ENCODE assay signal across 23 mouse cellular contexts in the genomic region with DNA sequence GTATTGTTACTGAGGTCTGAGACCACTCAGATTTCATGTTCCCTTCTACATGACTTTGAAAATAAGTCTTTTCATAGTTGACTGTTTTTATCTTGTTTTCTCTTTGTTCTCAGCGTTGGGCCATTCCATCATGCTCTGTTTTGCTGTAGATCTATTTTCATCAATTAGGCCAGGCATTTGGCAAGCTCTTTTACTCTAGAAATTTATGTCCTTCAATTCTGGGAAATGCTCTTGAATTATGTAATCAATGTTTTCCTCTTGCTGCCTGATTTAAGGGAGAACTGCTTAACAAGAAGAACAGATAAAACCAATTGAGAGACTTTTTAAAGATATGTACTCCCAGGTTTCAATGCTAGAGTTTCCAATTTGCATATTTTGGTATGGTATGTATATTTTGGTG. TPM values are rescaled to one million over a fixed set of nuclear protein-coding genes. Genes with fewer than 3 reads are reported as not detected.
DNase-seq lines count a peak whose midpoint lies in the region; ATAC-seq and TF ChIP-seq lines count a peak whose summit lies in the region.
"Had no signal": no experiment of that assay in that cellular context is flagged by ENCODE, and none has a peak within 500 bp of the region (broad histone marks: within the 10 kb centered on the region; RNA-seq: fewer than 3 reads in every experiment).

No protein-coding gene starts in this region.

- no peaks in the 10 kb centered on the region for H3K79me2 ChIP-seq in liver, adult 2 months (ENCODE audit: control insufficient read depth, insufficient read depth, low read length)

- no peaks in the 10 kb centered on the region for H3K27me3 ChIP-seq in liver, adult 2 months (ENCODE audit: control insufficient read depth, insufficient read depth, low read length)
- no peaks in the 10 kb centered on the region for H3K27me3 ChIP-seq in midbrain, postnatal 0 days (ENCODE audit: insufficient read depth, low read length)
- H3K27me3 ChIP-seq: CH12.LX; embryonic facial prominence, embryonic 12.5 days; forebrain, embryonic 12.5 days had no signal

- H3K4me3 ChIP-seq in liver, adult 2 months (ENCODE audit: insufficient read depth, low read depth, low read length) = no peak overlapping the region
- no peak overlapping the region for H3K4me3 ChIP-seq in midbrain, postnatal 0 days (ENCODE audit: low read depth, low read length)
- H3K4me3 ChIP-seq: embryonic facial prominence, embryonic 10.5 days; embryonic facial prominence, embryonic 12.5 days; forebrain, embryonic 10.5 days; forebrain, embryonic 12.5 days had no signal

- TF ChIP-seq POLR2A in liver, adult 2 months (IDR thresholded peaks at IDR 0.05; ENCODE audit: extremely low read depth, insufficient read depth, low read length) = no peak

- H3K9me3 ChIP-seq in midbrain, postnatal 0 days (ENCODE audit: low read length) = no peaks in the 10 kb centered on the region

- H3K4me1 ChIP-seq in liver, adult 2 months (ENCODE audit: control insufficient read depth, insufficient read depth, low read length) = no peaks in the 10 kb centered on the region
- H3K4me1 ChIP-seq in midbrain, postnatal 0 days (ENCODE audit: insufficient read depth, low read length) = no peaks in the 10 kb centered on the region
- H3K4me1 ChIP-seq: embryonic facial prominence, embryonic 10.5 days; embryonic facial prominence, embryonic 12.5 days; forebrain, embryonic 10.5 days; forebrain, embryonic 12.5 days had no signal

- whole genome bisulfite sequencing in liver, adult 2 months = 16% methylated on average over 1 of the region's 1 CpGs
- 83% methylated on average over 1 of the region's 1 CpGs for WGBS in midbrain, postnatal 0 days

- H3K4me2 ChIP-seq in midbrain, postnatal 0 days (ENCODE audit: low read depth, low read length, poor library complexity, severe bottlenecking) = no peak overlapping the region
- H3K4me2 ChIP-seq: embryonic facial prominence, embryonic 12.5 days; forebrain, embryonic 12.5 days had no signal

- no peak overlapping the region for H3K9ac ChIP-seq in liver, adult 2 months (ENCODE audit: low read depth, low read length)
- H3K9ac ChIP-seq in midbrain, postnatal 0 days (replicated peaks; ENCODE audit: low read length, poor library complexity, severe bottlenecking) = no peak overlapping the region
- H3K9ac ChIP-seq: embryonic facial prominence, embryonic 12.5 days; forebrain, embryonic 12.5 days had no signal

- no peak for ATAC-seq in midbrain, postnatal 0 days (ENCODE audit: low FRiP score)
- ATAC-seq: CD4-positive, CD25-positive, alpha-beta regulatory T cell, adult 4 months; forebrain, embryonic 14.5 days; forebrain, embryonic 16.5 days had no signal

- peak; percentile 61 for DNase-seq in liver, adult 2 months (ENCODE audit: extremely low read depth, low read depth, low spot score)
- DNase-seq in liver = no peak
- DNase-seq in Muller cell, postnatal 12 days (ENCODE audit: inconsistent ontology term) = peak; percentile 60
- DNase-seq in brain, adult 2 months (ENCODE audit: low read depth, low spot score) = peak; percentile 21
- no peak for DNase-seq in midbrain, postnatal 0 days (ENCODE audit: low spot score)
- DNase-seq: adrenal gland, adult 8-10 months; adrenal gland, postnatal 14 days; adrenal gland, postnatal 36 days; B cell, adult 2 months; cerebellum, adult 11 months; cerebellum, adult 2 months; cerebellum, adult 9-10 months; cerebellum, postnatal 10 days; cerebellum, postnatal 25 days had no signal

- no peak for TF ChIP-seq CTCF in liver, adult 2 months (IDR thresholded peaks at IDR 0.05; ENCODE audit: low read depth, low read length)
- TF ChIP-seq CTCF in midbrain, postnatal 0 days (IDR thresholded peaks at IDR 0.05) = no peak

- H3K27ac ChIP-seq in liver, adult 2 months (replicated peaks; ENCODE audit: insufficient read depth, low read depth, low read length) = no peak overlapping the region
- no peak overlapping the region for H3K27ac ChIP-seq in midbrain, postnatal 0 days (ENCODE audit: low read depth, low read length)
- H3K27ac ChIP-seq: embryonic facial prominence, embryonic 10.5 days; embryonic facial prominence, embryonic 12.5 days; forebrain, embryonic 10.5 days; forebrain, embryonic 12.5 days had no signal

- H3K36me3 ChIP-seq in liver, adult 2 months (ENCODE audit: control insufficient read depth, insufficient read depth, low read length) = no peaks in the 10 kb centered on the region
- H3K36me3 ChIP-seq in midbrain, postnatal 0 days (ENCODE audit: insufficient read depth, low read length) = no peaks in the 10 kb centered on the region
- H3K36me3 ChIP-seq: embryonic facial prominence, embryonic 10.5 days; embryonic facial prominence, embryonic 12.5 days; forebrain, embryonic 10.5 days; forebrain, embryonic 12.5 days; G1E had no signal

RNA-seq across cellular contexts. Expression of a gene that starts 55.1 kb away (rescaled TPM):
- total RNA-seq in liver, adult 2 months (2014; rRNA removed) = 18.3 and 21.2 TPM in 2 replicates
- polyA plus RNA-seq in liver, adult 2 months (2012; rRNA removed) = 19.9 and 24.5 TPM in 2 replicates
- total RNA-seq in midbrain, postnatal 0 days (2014; rRNA removed) = 28.4 and 32.0 TPM in 2 replicates
- 24.5 and 27.9 TPM in 2 replicates for polyA plus RNA-seq in midbrain, postnatal 0 days (2015; fragmentation: Nextera tagmentation; extraction: Ambion mirVana)

Comparison
In these comparisons a context has a peak if more than half of its experiments do, and no peak if none do; other contexts are left out.
1. DNase-seq: peak in liver, adult 2 months (single experiment), Muller cell, postnatal 12 days (single experiment) and brain, adult 2 months (single experiment); none in liver (single experiment) and midbrain, postnatal 0 days (single experiment).